Mouse (Mus musculus): ENCODE data around the gene Pth2r. TPM values are rescaled to one million over a fixed set of nuclear protein-coding genes. Genes with fewer than 3 reads are reported as not detected.
A peak's percentile ranks its signal among the peaks of the same experiment; 100 is the strongest.

Gene Pth2r
- polyA plus RNA-seq, 1 experiment: not detected

GRCm38 (mm10) chr1:65334026-65334425 is 52.2 kb downstream of the Pth2r start:
- Histone ChIP-seq H3K79me3 (ENCODE audit: low read depth) (no peaks in the 10 kb centered on the region), H3ac (ENCODE audit: control insufficient read depth, insufficient read length, low read depth) (no peak overlapping the region), H3K27me3 (ENCODE audit: control insufficient read depth, insufficient read depth, insufficient read length) (no peaks in the 10 kb centered on the region), H3K36me3 (ENCODE audit: control insufficient read depth, insufficient read depth) (no peaks in the 10 kb centered on the region), H3K4me3 (ENCODE audit: insufficient read depth, poor library complexity, severe bottlenecking) (no peak overlapping the region), H3K79me2 (ENCODE audit: control insufficient read depth, insufficient read depth) (no peaks in the 10 kb centered on the region)
- TF ChIP-seq FOSL1 (IDR thresholded peaks at IDR 0.05; ENCODE audit: insufficient read depth, low read length, poor library complexity, severe bottlenecking) (no peak), MYOG (IDR thresholded peaks at IDR 0.05; ENCODE audit: control insufficient read depth, extremely low read depth, insufficient read length) (no peak), MAX (IDR thresholded peaks at IDR 0.05) (no peak)

GRCm38 (mm10) chr1:65337768-65338167 is 55.9 kb downstream of the Pth2r start:
- H3K79me2 ChIP-seq (ENCODE audit: control insufficient read depth, insufficient read depth): no peaks in the 10 kb centered on the region
- no peaks in the 10 kb centered on the region for H3K79me3 ChIP-seq (ENCODE audit: low read depth)
- H3K4me3 ChIP-seq (ENCODE audit: insufficient read depth, poor library complexity, severe bottlenecking): no peak overlapping the region
- no peak for TF ChIP-seq MAX (IDR thresholded peaks at IDR 0.05)
- no peak for TF ChIP-seq MYOD1 (IDR thresholded peaks at IDR 0.05; ENCODE audit: control insufficient read depth, insufficient read length, low read depth)
- TF ChIP-seq FOSL1 (IDR thresholded peaks at IDR 0.05; ENCODE audit: insufficient read depth, low read length, poor library complexity, severe bottlenecking): no peak
- TF ChIP-seq CEBPB (IDR thresholded peaks at IDR 0.05; ENCODE audit: low read depth): peak; percentile 78
- no peak for TF ChIP-seq USF1 (IDR thresholded peaks at IDR 0.05; ENCODE audit: low read depth)
- no peaks in the 10 kb centered on the region for H3K27me3 ChIP-seq (ENCODE audit: control insufficient read depth, insufficient read depth, insufficient read length)
- no peak overlapping the region for H3ac ChIP-seq (ENCODE audit: control insufficient read depth, insufficient read length, low read depth)
- H3K36me3 ChIP-seq (ENCODE audit: control insufficient read depth, insufficient read depth): no peaks in the 10 kb centered on the region

GRCm38 (mm10) chr1:65340240-65340639 is 58.4 kb downstream of the Pth2r start:
- no peaks in the 10 kb centered on the region for H3K36me3 ChIP-seq (ENCODE audit: control insufficient read depth, insufficient read depth)
- H3K27me3 ChIP-seq (ENCODE audit: control insufficient read depth, insufficient read depth, insufficient read length): no peaks in the 10 kb centered on the region
- H3K79me2 ChIP-seq (ENCODE audit: control insufficient read depth, insufficient read depth): no peaks in the 10 kb centered on the region
- no peak for TF ChIP-seq FOSL1 (IDR thresholded peaks at IDR 0.05; ENCODE audit: insufficient read depth, low read length, poor library complexity, severe bottlenecking)
- TF ChIP-seq MYOD1 (IDR thresholded peaks at IDR 0.05; ENCODE audit: control insufficient read depth, insufficient read length, low read depth): no peak
- no peak for TF ChIP-seq CEBPB (IDR thresholded peaks at IDR 0.05; ENCODE audit: low read depth)
- no peak for TF ChIP-seq MYOG (IDR thresholded peaks at IDR 0.05; ENCODE audit: control insufficient read depth, extremely low read depth, insufficient read length)
- TF ChIP-seq USF1 (IDR thresholded peaks at IDR 0.05; ENCODE audit: low read depth): no peak
- no peak for TF ChIP-seq MAX (IDR thresholded peaks at IDR 0.05)
- TF ChIP-seq CTCF (IDR thresholded peaks at IDR 0.05; ENCODE audit: control insufficient read depth, insufficient read depth, insufficient read length): no peak
- no peaks in the 10 kb centered on the region for H3K79me3 ChIP-seq (ENCODE audit: low read depth)
- H3ac ChIP-seq (ENCODE audit: control insufficient read depth, insufficient read length, low read depth): no peak overlapping the region
- no peak overlapping the region for H3K4me3 ChIP-seq (ENCODE audit: insufficient read depth, poor library complexity, severe bottlenecking)

GRCm38 (mm10) chr1:65352979-65353378 is 71.1 kb downstream of the Pth2r start:
- Histone ChIP-seq H3K36me3 (ENCODE audit: control insufficient read depth, insufficient read depth) (no peaks in the 10 kb centered on the region), H3K27me3 (ENCODE audit: control insufficient read depth, insufficient read depth, insufficient read length) (no peaks in the 10 kb centered on the region), H3ac (ENCODE audit: control insufficient read depth, insufficient read length, low read depth) (no peak overlapping the region), H3K79me2 (ENCODE audit: control insufficient read depth, insufficient read depth) (no peaks in the 10 kb centered on the region), H3K4me3 (ENCODE audit: insufficient read depth, poor library complexity, severe bottlenecking) (no peak overlapping the region), H3K79me3 (ENCODE audit: low read depth) (no peaks in the 10 kb centered on the region)
- TF ChIP-seq CTCF (IDR thresholded peaks at IDR 0.05; ENCODE audit: control insufficient read depth, insufficient read depth, insufficient read length) (no peak), MYOG (IDR thresholded peaks at IDR 0.05; ENCODE audit: control insufficient read depth, extremely low read depth, insufficient read length) (no peak), MAX (IDR thresholded peaks at IDR 0.05) (no peak), MYOD1 (IDR thresholded peaks at IDR 0.05; ENCODE audit: control insufficient read depth, insufficient read length, low read depth) (no peak), USF1 (IDR thresholded peaks at IDR 0.05; ENCODE audit: low read depth) (no peak), CEBPB (IDR thresholded peaks at IDR 0.05; ENCODE audit: low read depth) (no peak), FOSL1 (IDR thresholded peaks at IDR 0.05; ENCODE audit: insufficient read depth, low read length, poor library complexity, severe bottlenecking) (no peak)

GRCm38 (mm10) chr1:65354153-65354552 is 72.3 kb downstream of the Pth2r start:
- Histone ChIP-seq H3ac (ENCODE audit: control insufficient read depth, insufficient read length, low read depth) (no peak overlapping the region), H3K79me3 (ENCODE audit: low read depth) (no peaks in the 10 kb centered on the region), H3K36me3 (ENCODE audit: control insufficient read depth, insufficient read depth) (no peaks in the 10 kb centered on the region), H3K4me3 (ENCODE audit: insufficient read depth, poor library complexity, severe bottlenecking) (no peak overlapping the region), H3K27me3 (ENCODE audit: control insufficient read depth, insufficient read depth, insufficient read length) (no peaks in the 10 kb centered on the region), H3K79me2 (ENCODE audit: control insufficient read depth, insufficient read depth) (no peaks in the 10 kb centered on the region)
- TF ChIP-seq CEBPB (IDR thresholded peaks at IDR 0.05; ENCODE audit: low read depth): peak; percentile 74
- no peak for TF ChIP-seq MYOG (IDR thresholded peaks at IDR 0.05; ENCODE audit: control insufficient read depth, extremely low read depth, insufficient read length)

GRCm38 (mm10) chr1:65388328-65388727 is 106.5 kb downstream of the Pth2r start:
- Histone ChIP-seq H3ac (ENCODE audit: control insufficient read depth, insufficient read length, low read depth) (no peak overlapping the region), H3K4me3 (ENCODE audit: insufficient read depth, poor library complexity, severe bottlenecking) (no peak overlapping the region), H3K36me3 (ENCODE audit: control insufficient read depth, insufficient read depth) (no peaks in the 10 kb centered on the region), H3K27me3 (ENCODE audit: control insufficient read depth, insufficient read depth, insufficient read length) (no peaks in the 10 kb centered on the region), H3K79me2 (ENCODE audit: control insufficient read depth, insufficient read depth) (no peaks in the 10 kb centered on the region), H3K79me3 (ENCODE audit: low read depth) (no peaks in the 10 kb centered on the region)
- TF ChIP-seq USF1 (IDR thresholded peaks at IDR 0.05; ENCODE audit: low read depth): no peak
- TF ChIP-seq CTCF (IDR thresholded peaks at IDR 0.05; ENCODE audit: control insufficient read depth, insufficient read depth, insufficient read length): peak; percentile 40
